Mouse (Mus musculus): Measurements from ENCODE around the gene Tmem135.

DNA sequence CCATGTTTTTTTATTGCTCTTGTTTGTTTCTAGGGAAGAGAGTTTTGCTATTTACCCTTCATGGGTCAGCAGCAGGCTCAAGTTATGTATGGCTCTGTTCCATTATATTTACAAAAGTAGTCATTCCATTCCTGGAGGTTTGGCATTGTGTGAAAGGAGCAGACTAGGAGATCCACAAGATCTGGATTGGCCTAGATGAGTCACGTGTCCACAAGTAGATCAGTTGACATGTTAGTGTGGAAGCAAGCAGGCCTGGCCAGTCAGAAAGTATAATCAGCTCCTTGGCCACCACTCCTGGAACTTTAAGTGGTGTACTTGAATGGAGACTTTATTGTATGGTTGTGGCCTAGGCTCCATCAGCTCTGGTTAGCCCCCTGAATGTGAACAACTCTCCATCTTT is 25.3 kb upstream of the Tmem135 start:
- TF ChIP-seq POLR2A (IDR thresholded peaks at IDR 0.05; ENCODE audit: insufficient read length, low read depth) = no peak
- TF ChIP-seq USF1 (IDR thresholded peaks at IDR 0.05; ENCODE audit: low read depth) = peak; percentile 49
- no peak for TF ChIP-seq CEBPB (IDR thresholded peaks at IDR 0.05; ENCODE audit: insufficient read depth, poor library complexity, severe bottlenecking)
